In genomic region chr6:30922821-30923220, GRCm38 (mm10) we compare ENCODE assay signal across 1 mouse cellular context.
TF ChIP-seq lines count a peak whose summit lies in the region.

No protein-coding gene starts in this region.

TF ChIP-seq in MEL, 35 proteins besides CTCF, POLR2A, EP300 and RAD21:
- TF ChIP-seq CHD2 (IDR thresholded peaks at IDR 0.05; ENCODE audit: low read length) (no peak), MAFK (IDR thresholded peaks at IDR 0.05; ENCODE audit: borderline replicate concordance, low read depth, low read length) (no peak), SMC3 (IDR thresholded peaks at IDR 0.05; ENCODE audit: low read depth, low read length) (peak; percentile 78), ZC3H11A (IDR thresholded peaks at IDR 0.05; ENCODE audit: low read depth, low read length) (peak; percentile 67), MEF2A (IDR thresholded peaks at IDR 0.05; ENCODE audit: extremely low read depth, insufficient replicate concordance, low read depth, low read length, poor library complexity, severe bottlenecking) (no peak)
